Mouse (Mus musculus) testis, adult 2 months (tissue): ENCODE measurements around the gene Amotl1. TPM values are rescaled to one million over a fixed set of nuclear protein-coding genes. Genes with fewer than 3 reads are reported as not detected.

ENCODE experiments used
- H3K27ac ChIP-seq: fragments of 200-500 bp; 2 replicates; pipeline ENCODE4 v1.5.1; 2012; ENCODE audit warnings: low read depth, low read length; ENCODE audit not compliant: control insufficient read depth, insufficient read depth
- H3K27me3 ChIP-seq: fragments of 200-500 bp; 2 replicates; pipeline ENCODE4 v1.6.1; 2012; ENCODE audit warnings: mild to moderate bottlenecking, low read length, moderate library complexity; ENCODE audit not compliant: control insufficient read depth, insufficient read depth
- H3K36me3 ChIP-seq: fragments of 200-500 bp; 2 replicates; pipeline ENCODE4 v1.6.1; 2012; ENCODE audit warnings: mild to moderate bottlenecking, low read length; ENCODE audit not compliant: control insufficient read depth, insufficient read depth
- H3K4me1 ChIP-seq: fragments of 200-500 bp; 2 replicates; pipeline ENCODE4 v1.6.1; 2012; ENCODE audit warnings: low read length; ENCODE audit not compliant: control insufficient read depth, insufficient read depth
- H3K4me3 ChIP-seq: fragments of 200-500 bp; 2 replicates; pipeline ENCODE4 v1.5.1; 2012; ENCODE audit warnings: low read depth, mild to moderate bottlenecking, low read length, moderate library complexity, mixed read lengths; ENCODE audit not compliant: control insufficient read depth
- CTCF ChIP-seq: fragments of 200-500 bp; IDR thresholded peaks from 2 replicates; pipeline ENCODE4 v1.5.1; 2012; ENCODE audit warnings: low read depth, mild to moderate bottlenecking, inconsistent platforms, low read length, moderate library complexity; ENCODE audit not compliant: control insufficient read depth, insufficient read depth, insufficient replicate concordance
- POLR2A ChIP-seq: fragments of 200-500 bp; IDR thresholded peaks from 2 replicates; pipeline ENCODE4 v1.6.1; 2012; ENCODE audit warnings: low read depth, mild to moderate bottlenecking, inconsistent platforms, low read length, moderate library complexity; ENCODE audit not compliant: control insufficient read depth
- polyA plus RNA-seq: library from polyadenylated mRNA; depleted of rRNA; stranded (reverse); fragments of >200 nt; gene quantifications from 2 replicates; pipeline ENCODE4 v1.2.3, GENCODE M21; 2012; rRNA removed

Gene Amotl1
- polyA plus RNA-seq, 1 experiment = 43.2 TPM

- TF ChIP-seq POLR2A = no peak
- TF ChIP-seq CTCF = no peak
- H3K4me1 ChIP-seq = no peaks in the 10 kb centered on the region
- peak overlapping the region; percentile 98 for H3K4me3 ChIP-seq
- peak overlapping the region; percentile 75 for H3K27ac ChIP-seq
- peaks cover 2% of the 10 kb centered on the region for H3K36me3 ChIP-seq
- no peaks in the 10 kb centered on the region for H3K27me3 ChIP-seq
Measured at GRCm38 (mm10) chr9:14498896-14499705, 145.8 kb downstream of the Amotl1 start.

Other genes starting within 250 kb of the Amotl1 start
- gene Kdm4d, start 144.6 kb downstream of the Amotl1 start, polyA plus RNA-seq = 78.0 and 80.1 TPM in 2 replicates
- gene Cwc15, start 144.4 kb downstream of the Amotl1 start, polyA plus RNA-seq = 21.9 and 22.6 TPM in 2 replicates
- 0.56 and 0.66 TPM in 2 replicates for gene Piwil4, start 95.7 kb upstream of the Amotl1 start, polyA plus RNA-seq
- 0.22 and 0.46 TPM in 2 replicates for gene Fut4, start 107.3 kb upstream of the Amotl1 start, polyA plus RNA-seq
- 94.9 and 109 TPM in 2 replicates for gene 1700012B09Rik, start 126.0 kb upstream of the Amotl1 start, polyA plus RNA-seq
- 9.0 and 11.0 TPM in 2 replicates for gene Mre11a, start 139.6 kb upstream of the Amotl1 start, polyA plus RNA-seq
- gene Ankrd49, start 139.8 kb upstream of the Amotl1 start, polyA plus RNA-seq = 45.5 and 52.7 TPM in 2 replicates
- gene Gpr83, start 215.2 kb upstream of the Amotl1 start, polyA plus RNA-seq = 0.02 and 0.06 TPM in 2 replicates